Mouse (Mus musculus) retina, embryonic 14.5 days (tissue): ENCODE measurements around the gene Xrn1.
"Not testable (repeated sequence)": the region's sequence is repeated elsewhere in the genome, so short reads cannot be mapped to it uniquely, and the experiment has no call there.

ENCODE experiments used
- DNase-seq: peaks from one replicate; pipeline ENCODE4 v3.0.0-alpha.2; 2015; ENCODE audit warnings: low spot score

Xrn1 gene

GRCm38 (mm10) chr9:96051501-96051900, 96.9 kb downstream of the Xrn1 start:
- no peak for DNase-seq

- DNase-seq, result no peak
Observed at GRCm38 (mm10) chr9:96054878-96055277, 100.3 kb downstream of the Xrn1 start.

DNA sequence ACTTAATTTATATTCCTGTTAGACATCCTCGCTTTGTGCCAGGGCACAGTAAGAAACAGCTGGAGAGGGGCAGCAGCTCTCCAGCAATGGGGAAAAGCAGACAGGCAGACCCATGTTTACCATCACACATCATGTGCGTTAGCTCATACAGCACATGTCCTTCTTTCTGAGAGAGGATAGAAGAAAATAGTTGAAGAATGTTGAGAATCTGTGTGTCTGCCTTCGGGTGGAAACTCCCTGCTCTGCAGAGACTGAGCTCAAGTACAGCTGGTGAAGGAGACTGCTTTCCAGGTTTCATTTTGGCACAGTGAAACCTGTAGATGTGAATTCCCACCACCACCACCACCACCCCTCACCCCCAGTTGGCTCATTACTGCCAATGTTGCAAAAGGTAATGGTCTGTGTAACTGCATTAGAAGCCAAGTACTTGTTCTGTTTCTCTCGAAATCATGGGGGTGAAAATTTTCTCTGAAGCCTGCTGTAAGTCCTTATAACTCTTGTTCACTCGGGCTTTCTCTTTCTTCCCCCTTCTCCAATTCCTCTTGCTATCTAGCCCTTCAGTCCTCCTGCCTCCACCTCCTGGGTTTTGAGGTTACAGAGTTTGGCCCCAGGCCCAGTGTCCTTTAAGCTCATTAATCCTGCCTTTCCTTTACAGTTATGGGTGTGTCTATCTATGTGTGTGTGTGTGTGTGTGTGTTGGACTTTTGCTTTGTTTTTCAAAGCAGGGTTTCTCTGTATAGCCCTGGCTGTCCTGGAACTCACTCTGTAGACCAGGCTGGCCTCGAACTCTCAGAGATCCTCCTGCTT, 102.1 kb downstream of the Xrn1 start:
- no peak for DNase-seq

DNA sequence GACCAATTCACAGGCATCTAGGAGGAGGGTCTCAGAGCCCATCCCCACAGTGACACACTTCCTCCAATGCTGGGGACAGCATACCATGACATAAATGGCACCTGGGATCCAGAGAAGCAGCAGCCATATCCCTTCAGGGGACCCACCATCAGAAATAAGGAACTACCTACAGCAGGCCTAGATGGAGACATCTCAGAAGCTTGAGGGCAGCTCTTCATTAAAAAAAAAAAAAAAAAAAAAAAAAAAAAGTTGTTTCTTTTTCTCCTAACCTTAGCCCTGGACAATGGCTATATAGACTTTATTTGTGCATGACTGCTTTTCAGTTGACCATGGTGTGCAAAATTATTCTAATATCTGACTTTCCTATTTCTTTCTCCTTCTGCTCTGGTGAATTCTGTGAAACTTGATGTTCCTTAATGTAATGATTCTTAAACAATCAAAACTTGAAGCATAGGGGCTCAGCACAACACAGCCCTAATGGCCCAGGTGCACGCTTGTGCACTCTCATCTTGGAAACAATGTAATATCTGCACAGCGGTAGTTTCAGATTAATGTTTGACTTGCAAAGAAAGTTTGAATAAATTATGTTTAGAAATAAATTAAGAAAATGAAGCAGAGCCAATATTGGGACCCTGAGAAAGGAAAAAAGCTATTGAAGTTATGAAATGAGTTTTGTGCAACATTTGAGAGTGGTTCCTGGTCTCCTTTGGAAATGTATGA, 108.7 kb downstream of the Xrn1 start:
- DNase-seq, result no peak

- no peak for DNase-seq
Observed at GRCm38 (mm10) chr9:96063803-96064475, 109.4 kb downstream of the Xrn1 start.

- DNase-seq, result no peak
Observed at GRCm38 (mm10) chr9:96067507-96067906, 112.9 kb downstream of the Xrn1 start.

- no peak for DNase-seq
Observed at GRCm38 (mm10) chr9:96078752-96079315, 124.3 kb downstream of the Xrn1 start.

DNA sequence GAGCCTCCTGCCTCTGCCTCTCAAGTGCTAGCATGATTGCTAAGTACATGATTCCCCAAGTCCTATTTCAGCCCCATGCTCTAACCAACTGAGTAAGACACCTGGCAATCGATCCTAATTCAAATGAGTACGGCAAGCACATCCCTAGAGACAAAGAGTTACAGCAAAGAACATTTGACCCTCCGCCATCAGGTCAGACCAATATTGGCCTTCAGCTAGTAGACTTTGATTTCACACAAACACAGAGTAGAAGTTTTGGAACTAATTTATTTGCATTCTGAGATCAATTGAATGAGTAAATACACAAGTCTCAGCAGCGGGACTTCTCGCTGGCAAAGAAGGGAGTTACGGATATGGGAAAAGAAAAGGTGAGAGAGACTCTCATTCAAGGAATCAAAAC, 130.7 kb downstream of the Xrn1 start:
- DNase-seq, result no peak

DNA sequence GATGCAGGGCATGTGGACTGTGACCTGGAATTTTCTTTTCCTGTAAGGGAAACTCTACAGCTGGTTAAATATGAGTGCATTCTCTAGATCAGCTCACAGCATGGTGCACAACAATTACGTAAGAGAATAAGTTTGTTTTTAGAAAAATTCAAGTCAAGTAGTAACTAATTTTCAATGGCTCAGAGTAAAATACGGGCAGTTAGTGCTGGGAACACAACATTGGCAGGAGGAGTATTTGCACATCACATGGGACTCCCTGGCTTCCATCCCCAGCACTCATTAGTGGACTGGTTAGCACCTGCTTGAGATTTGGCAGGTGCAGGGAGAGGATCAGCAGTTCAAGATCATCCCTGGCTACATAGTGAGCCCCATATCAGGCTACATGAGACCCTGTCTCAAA, 133.1 kb downstream of the Xrn1 start:
- no peak for DNase-seq

DNA sequence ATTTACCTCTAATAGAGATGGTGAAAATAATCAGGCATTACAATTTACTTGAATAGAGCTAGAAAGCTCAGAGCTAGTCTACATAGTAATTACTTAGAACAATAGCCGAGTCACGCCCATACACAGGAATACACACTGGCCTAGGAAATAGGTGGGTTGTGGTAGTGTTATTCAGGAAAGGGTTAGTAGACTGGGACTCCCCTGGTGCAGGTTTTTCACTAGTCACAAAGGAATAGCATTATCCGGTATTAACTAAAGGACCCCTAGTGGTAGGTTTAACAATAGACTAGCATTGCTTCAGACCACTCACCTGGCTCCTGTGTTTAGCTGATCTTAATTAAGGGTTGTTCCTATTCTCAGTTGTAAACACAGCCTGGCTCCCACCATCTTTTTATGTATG, 133.9 kb downstream of the Xrn1 start:
- not testable (repeated sequence) for DNase-seq

DNA sequence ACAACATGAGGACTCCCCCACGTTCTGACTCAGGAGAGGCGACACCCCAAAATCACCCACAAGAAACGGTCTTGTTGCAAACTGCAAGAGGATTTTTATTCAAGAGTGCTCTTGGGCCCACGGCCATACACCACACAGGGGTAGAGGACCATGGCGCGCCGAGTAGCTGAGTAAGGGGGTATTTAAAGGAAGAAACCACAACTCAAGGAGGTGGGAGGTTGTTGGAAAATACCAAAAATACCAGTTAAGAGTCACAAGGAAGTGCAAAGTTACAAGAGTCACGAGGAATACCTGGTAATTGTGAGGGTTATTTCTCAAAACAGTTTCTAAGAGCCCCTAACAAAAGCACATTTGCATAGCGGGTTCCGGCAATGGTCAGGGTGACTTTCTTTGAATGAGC, 138.1 kb downstream of the Xrn1 start:
- not testable (repeated sequence) for DNase-seq

DNA sequence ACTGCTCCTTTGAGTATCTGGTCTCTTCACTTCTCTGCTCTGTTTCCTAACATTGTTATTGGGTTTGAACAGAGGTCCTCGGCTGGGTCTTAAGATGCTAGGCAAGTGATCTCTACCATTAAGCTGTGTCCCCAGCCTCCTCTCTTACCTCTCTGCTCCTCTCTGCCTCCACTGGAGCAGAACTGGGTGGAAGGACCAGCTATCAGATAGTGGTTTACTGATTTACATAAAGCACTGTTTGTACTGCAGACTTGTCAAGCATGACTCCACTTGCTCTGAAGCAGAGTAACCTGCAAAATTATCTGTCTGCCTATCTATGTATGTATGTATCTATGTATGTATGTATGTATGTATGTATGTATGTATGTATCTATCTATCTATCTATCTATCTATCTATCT, 138.7 kb downstream of the Xrn1 start:
- DNase-seq, result no peak

DNA sequence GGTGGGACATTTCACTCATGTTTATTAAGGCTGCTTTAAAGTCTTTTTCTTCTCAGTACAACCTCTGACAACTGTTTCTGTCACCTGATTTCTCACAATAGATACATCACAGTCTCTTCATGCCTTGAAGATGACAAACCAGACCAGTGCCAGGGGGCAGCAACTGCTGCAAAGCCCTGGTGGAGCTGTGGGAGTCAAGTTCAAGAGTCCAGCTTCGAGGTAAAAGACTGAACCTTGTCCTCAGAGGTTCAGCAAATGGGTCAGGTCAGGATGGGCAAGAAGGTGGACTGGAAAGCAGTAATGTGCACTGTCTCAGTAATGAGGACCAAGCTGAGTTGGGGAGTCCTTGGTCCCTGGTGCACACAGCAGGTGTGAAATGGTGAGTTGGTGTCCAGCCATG, 139.8 kb downstream of the Xrn1 start:
- DNase-seq, result no peak

- no peak for DNase-seq
Observed at GRCm38 (mm10) chr9:96095192-96095591, 140.6 kb downstream of the Xrn1 start.

DNA sequence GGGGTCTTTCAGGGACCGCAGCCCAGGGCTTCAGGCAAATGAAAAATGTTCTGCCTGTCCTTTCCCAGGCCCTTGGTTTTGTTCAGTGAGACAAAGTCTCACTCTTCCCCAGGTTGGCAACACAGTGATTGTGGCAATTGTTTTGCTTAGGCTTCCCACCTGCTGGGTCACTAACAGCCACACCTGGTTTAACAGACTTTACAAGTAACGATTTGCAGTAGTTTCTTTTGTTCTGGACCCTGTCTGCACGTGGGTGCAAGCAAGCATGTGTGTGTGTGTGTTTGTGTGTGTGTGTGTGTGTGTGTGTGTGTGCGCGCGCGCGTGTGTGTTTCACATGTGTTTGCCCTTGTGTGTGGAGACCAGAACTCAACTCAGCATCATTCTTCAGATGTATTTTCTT, 148.3 kb downstream of the Xrn1 start:
- no peak for DNase-seq
